Mouse (Mus musculus): ENCODE results near the gene Pip5k1b.

DNA sequence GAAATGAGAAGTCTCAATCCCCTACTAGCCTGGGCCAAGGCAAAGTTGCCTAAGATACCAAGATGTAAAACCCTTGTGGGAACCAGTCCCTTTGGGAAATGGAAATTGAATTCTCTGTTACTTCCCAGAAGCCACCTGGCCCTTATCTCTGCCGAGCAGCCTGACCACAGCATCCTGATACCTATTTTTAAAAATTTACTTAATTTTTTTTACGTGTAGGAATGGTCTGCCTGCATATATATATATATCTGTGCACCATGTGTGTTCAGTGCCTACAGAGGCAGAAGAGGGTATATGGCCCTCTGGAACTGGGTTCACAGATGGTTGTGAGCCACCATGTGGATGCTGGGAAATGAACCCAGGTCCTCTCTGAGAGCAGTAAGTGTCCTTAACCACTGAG is 224.4 kb downstream of the Pip5k1b start:
- no peak for TF ChIP-seq CTCF (IDR thresholded peaks at IDR 0.05; ENCODE audit: low read depth)
- no peak for TF ChIP-seq EP300 (IDR thresholded peaks at IDR 0.05; ENCODE audit: low read depth)
